Comparison of ENCODE assay signal across 8 mouse cellular contexts in the genomic region with DNA sequence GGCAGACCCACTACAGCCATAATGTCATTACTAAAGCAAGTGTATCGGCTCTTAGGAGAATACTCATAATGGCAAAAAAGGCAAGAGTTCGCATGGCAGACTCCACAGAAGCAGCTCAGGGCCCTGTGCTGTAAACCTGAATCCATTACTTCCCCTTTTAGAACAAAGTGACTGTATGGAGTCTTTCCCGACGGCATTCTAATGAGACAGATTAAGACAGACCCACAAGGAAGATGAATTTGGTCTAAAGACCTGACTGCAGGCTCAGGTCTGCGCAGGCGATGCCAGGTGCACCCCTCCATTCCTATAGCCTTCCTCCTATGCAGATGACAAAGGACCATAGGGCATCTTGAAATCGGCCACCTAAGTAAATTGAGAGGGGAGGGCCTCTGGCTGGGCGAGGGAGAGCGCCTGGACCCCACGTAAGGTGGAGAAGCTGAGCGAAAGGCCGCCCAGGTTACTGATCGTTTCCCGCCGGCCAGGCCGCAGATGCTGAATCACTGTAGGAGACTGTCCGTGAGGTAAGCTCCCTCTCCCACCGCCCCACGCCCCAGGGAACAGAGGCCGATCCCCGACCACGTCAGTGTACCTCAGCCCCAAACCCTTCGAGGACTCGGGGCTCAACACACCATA. TPM values are rescaled to one million over a fixed set of nuclear protein-coding genes. Genes with fewer than 3 reads are reported as not detected.
DNase-seq lines count a peak whose midpoint lies in the region; ATAC-seq and TF ChIP-seq lines count a peak whose summit lies in the region.

No protein-coding gene starts in this region.

- H3K36me3 ChIP-seq in heart, adult 2 months (ENCODE audit: control insufficient read depth, insufficient read depth, low read length): peaks cover 12% of the 10 kb centered on the region
- peaks cover 32% of the 10 kb centered on the region for H3K36me3 ChIP-seq in C2C12 (ENCODE audit: control insufficient read depth, insufficient read depth)
- H3K36me3 ChIP-seq in forebrain, embryonic 11.5 days (ENCODE audit: control insufficient read depth, insufficient read depth, low read length): no peaks in the 10 kb centered on the region; the same call in 1 of the 2 replicates
- H3K36me3 ChIP-seq in liver, embryonic 13.5 days: peaks cover 36% of the 10 kb centered on the region
- H3K36me3 ChIP-seq in stomach, postnatal 0 days (ENCODE audit: control insufficient read depth, insufficient read depth, low read length): no peaks in the 10 kb centered on the region

- H3K27me3 ChIP-seq in heart, adult 2 months (ENCODE audit: control insufficient read depth, insufficient read depth, low read length): no peaks in the 10 kb centered on the region
- H3K27me3 ChIP-seq in C2C12 (ENCODE audit: control insufficient read depth, insufficient read depth, insufficient read length): no peaks in the 10 kb centered on the region
- no peaks in the 10 kb centered on the region for H3K27me3 ChIP-seq in forebrain, embryonic 11.5 days (ENCODE audit: control insufficient read depth, insufficient read depth, low read length)
- no peaks in the 10 kb centered on the region for H3K27me3 ChIP-seq in liver, embryonic 13.5 days
- H3K27me3 ChIP-seq in stomach, postnatal 0 days (ENCODE audit: control insufficient read depth, insufficient read depth, low read length): no peaks in the 10 kb centered on the region

- peaks cover 26% of the 10 kb centered on the region for H3K79me3 ChIP-seq in C2C12 (ENCODE audit: low read depth)

- ATAC-seq in forebrain, embryonic 11.5 days (replicated peaks; ENCODE audit: low FRiP score): no peak
- peak; percentile 89 for ATAC-seq in liver, embryonic 13.5 days (ENCODE audit: low read depth)
- no peak for ATAC-seq in stomach, postnatal 0 days (ENCODE audit: low FRiP score, low TSS enrichment)

- TF ChIP-seq POLR2A in heart, adult 2 months (IDR thresholded peaks at IDR 0.05; ENCODE audit: insufficient read depth, low read depth, low read length): no peak

- peak overlapping the region; percentile 87 for H3K4me2 ChIP-seq in forebrain, embryonic 11.5 days (ENCODE audit: low read depth, low read length, severe bottlenecking)
- H3K4me2 ChIP-seq in liver, embryonic 13.5 days: peak overlapping the region; percentile 79
- H3K4me2 ChIP-seq in stomach, postnatal 0 days (replicated peaks; ENCODE audit: low read depth): peak overlapping the region; percentile 84

- intact Hi-C loops in heart, adult 2 months (cut with DNase I): loop anchor here (1.0 to 5.0 kb wide), 4 partner anchors 17 to 359 kb away; a partner anchor contains a TSS

- TF ChIP-seq CTCF in heart, adult 2 months (IDR thresholded peaks at IDR 0.05): no peak
- no peak for TF ChIP-seq CTCF in C2C12 (IDR thresholded peaks at IDR 0.05; ENCODE audit: control insufficient read depth, insufficient read depth, insufficient read length)
- no peak for TF ChIP-seq CTCF in stomach, postnatal 0 days (IDR thresholded peaks at IDR 0.05; ENCODE audit: low read depth)

- no peaks in the 10 kb centered on the region; the same call in 1 of the 2 replicates for H3K79me2 ChIP-seq in heart, adult 2 months (replicated peaks; ENCODE audit: control insufficient read depth, insufficient read depth, low read length)
- H3K79me2 ChIP-seq in C2C12 (ENCODE audit: control insufficient read depth, insufficient read depth): peaks cover 35% of the 10 kb centered on the region

- WGBS in heart, adult 2 months: under 1% methylated on average over 24 of the region's 24 CpGs
- WGBS in forebrain, embryonic 11.5 days: under 1% methylated on average over 24 of the region's 24 CpGs
- under 1% methylated on average over 24 of the region's 24 CpGs for whole genome bisulfite sequencing in liver, embryonic 13.5 days (ENCODE audit: insufficient replicate concordance)
- WGBS in stomach, postnatal 0 days: 1% methylated on average over 24 of the region's 24 CpGs

- DNase-seq in heart, adult 2 months: no peak
- no peak for DNase-seq in heart, adult 11 months
- DNase-seq in forebrain, embryonic 11.5 days (ENCODE audit: low spot score): no peak
- no peak for DNase-seq in liver, embryonic 13.5 days
- no peak for DNase-seq in stomach, postnatal 0 days (ENCODE audit: low spot score)
- no peak for DNase-seq in cerebellum, postnatal 25 days
- no peak for DNase-seq in kidney, postnatal 36 days

- peak overlapping the region; percentile 79 for H3ac ChIP-seq in C2C12 (ENCODE audit: control insufficient read depth, insufficient read length, low read depth)

- H3K9ac ChIP-seq in heart, adult 2 months (ENCODE audit: low read depth, low read length): peak overlapping the region; percentile 87
- peak overlapping the region; percentile 80 for H3K9ac ChIP-seq in forebrain, embryonic 11.5 days (ENCODE audit: low read length)
- peak overlapping the region; percentile 92 for H3K9ac ChIP-seq in liver, embryonic 13.5 days
- peak overlapping the region; percentile 91 for H3K9ac ChIP-seq in stomach, postnatal 0 days (ENCODE audit: low read length)

- peak overlapping the region; percentile 78 for H3K4me3 ChIP-seq in heart, adult 2 months
- H3K4me3 ChIP-seq in C2C12 (ENCODE audit: insufficient read depth, poor library complexity, severe bottlenecking): peak overlapping the region; percentile 71
- peak overlapping the region; percentile 69 for H3K4me3 ChIP-seq in forebrain, embryonic 11.5 days (ENCODE audit: low read depth, low read length)
- H3K4me3 ChIP-seq in liver, embryonic 13.5 days (replicated peaks): peak overlapping the region; percentile 91
- H3K4me3 ChIP-seq in stomach, postnatal 0 days (ENCODE audit: low read depth, low read length): peak overlapping the region; percentile 87

- peak overlapping the region; percentile 80 for H3K27ac ChIP-seq in heart, adult 2 months
- H3K27ac ChIP-seq in forebrain, embryonic 11.5 days (ENCODE audit: low read depth, low read length): peak overlapping the region; percentile 41; the same call in 1 of the 2 replicates
- peak overlapping the region; percentile 81 for H3K27ac ChIP-seq in liver, embryonic 13.5 days
- H3K27ac ChIP-seq in stomach, postnatal 0 days (replicated peaks): peak overlapping the region; percentile 76

- H3K9me3 ChIP-seq in forebrain, embryonic 11.5 days (ENCODE audit: control insufficient read depth, low read length): no peaks in the 10 kb centered on the region
- H3K9me3 ChIP-seq in liver, embryonic 13.5 days (replicated peaks): no peaks in the 10 kb centered on the region
- no peaks in the 10 kb centered on the region for H3K9me3 ChIP-seq in stomach, postnatal 0 days (ENCODE audit: control insufficient read depth, low read length)

- TF ChIP-seq EP300 in heart, adult 2 months (IDR thresholded peaks at IDR 0.05; ENCODE audit: insufficient read depth, low read depth, low read length): no peak
- no peak for TF ChIP-seq EP300 in stomach, postnatal 0 days (optimal IDR thresholded peaks at IDR 0.05)

- peaks cover 1% of the 10 kb centered on the region; the same call in 1 of the 2 replicates for H3K4me1 ChIP-seq in heart, adult 2 months (ENCODE audit: control insufficient read depth, insufficient read depth, low read length)
- H3K4me1 ChIP-seq in forebrain, embryonic 11.5 days (replicated peaks; ENCODE audit: control insufficient read depth, insufficient read depth, low read length): no peaks in the 10 kb centered on the region; the same call in 1 of the 2 replicates
- peaks cover 22% of the 10 kb centered on the region for H3K4me1 ChIP-seq in liver, embryonic 13.5 days (replicated peaks)
- no peaks in the 10 kb centered on the region for H3K4me1 ChIP-seq in stomach, postnatal 0 days (replicated peaks; ENCODE audit: control insufficient read depth, insufficient read depth)

TF ChIP-seq in C2C12, 6 proteins besides CTCF, POLR2A, EP300 and RAD21:
- TF ChIP-seq MAX (IDR thresholded peaks at IDR 0.05) (no peak), FOSL1 (IDR thresholded peaks at IDR 0.05; ENCODE audit: insufficient read depth, low read length, poor library complexity, severe bottlenecking) (no peak), MYOG (IDR thresholded peaks at IDR 0.05; ENCODE audit: control insufficient read depth, extremely low read depth, insufficient read length) (no peak), MYOD1 (IDR thresholded peaks at IDR 0.05; ENCODE audit: control insufficient read depth, insufficient read length, low read depth) (no peak), CEBPB (IDR thresholded peaks at IDR 0.05; ENCODE audit: low read depth) (no peak), USF1 (IDR thresholded peaks at IDR 0.05; ENCODE audit: low read depth) (no peak)

RNA-seq across cellular contexts. Expression of a gene that starts 0.4 kb away (rescaled TPM):
- total RNA-seq in heart, adult 2 months (2021): 100 to 1,000 TPM; 132 to 142 TPM
- 116 and 221 TPM in 2 replicates for polyA plus RNA-seq in heart, adult 2 months (2012; rRNA removed)
- 163 TPM for polyA plus RNA-seq in C2C12 (2012; fragmentation: generic; extraction: Trizol)
- polyA plus RNA-seq in forebrain, embryonic 11.5 days (2014; fragmentation: Nextera tagmentation; extraction: Ambion mirVana): 476 and 477 TPM in 2 replicates
- polyA plus RNA-seq in liver, embryonic 13.5 days (2015; fragmentation: Nextera tagmentation; extraction: Ambion mirVana): 343 and 365 TPM in 2 replicates
- polyA plus RNA-seq in stomach, postnatal 0 days (2015; fragmentation: Nextera tagmentation; extraction: Ambion mirVana): 242 and 249 TPM in 2 replicates

RNA-seq across cellular contexts. Expression of a gene that starts 21.0 kb away (rescaled TPM):
- 10 to 100 TPM; 40.1 to 40.5 TPM for total RNA-seq in heart, adult 2 months (2021)
- 16.5 and 32.3 TPM in 2 replicates for polyA plus RNA-seq in heart, adult 2 months (2012; rRNA removed)
- 53.9 TPM for polyA plus RNA-seq in C2C12 (2012; fragmentation: generic; extraction: Trizol)
- polyA plus RNA-seq in forebrain, embryonic 11.5 days (2014; fragmentation: Nextera tagmentation; extraction: Ambion mirVana): 102 and 117 TPM in 2 replicates
- 51.9 and 62.8 TPM in 2 replicates for polyA plus RNA-seq in liver, embryonic 13.5 days (2015; fragmentation: Nextera tagmentation; extraction: Ambion mirVana)
- 82.6 and 83.7 TPM in 2 replicates for polyA plus RNA-seq in stomach, postnatal 0 days (2015; fragmentation: Nextera tagmentation; extraction: Ambion mirVana)
